Mouse (Mus musculus) embryonic facial prominence, embryonic 12.5 days (tissue): ENCODE data around the gene Gpr157. TPM values are rescaled to one million over a fixed set of nuclear protein-coding genes. Genes with fewer than 3 reads are reported as not detected.
"Not testable (repeated sequence)": the region's sequence is repeated elsewhere in the genome, so short reads cannot be mapped to it uniquely, and the experiment has no call there.

Source experiments
- ATAC-seq: fragments of 200-750 bp; cut with Nextera tagmentation; 2 replicates; pipeline ENCODE4 v1.8.0; 2017; ENCODE audit not compliant: insufficient number of reproducible peaks, insufficient read depth, low FRiP score, low TSS enrichment
- H3K27ac ChIP-seq: fragments of 300-500 bp; sonication (generic); 2 replicates; pipeline ENCODE4 v1.5.1; 2016; ENCODE audit warnings: mild to moderate bottlenecking
- H3K27me3 ChIP-seq: fragments of 300-500 bp; sonication (generic); 2 replicates; pipeline ENCODE4 v1.6.1; 2016; ENCODE audit warnings: mild to moderate bottlenecking, moderate library complexity
- H3K36me3 ChIP-seq: fragments of 300-500 bp; sonication (generic); 2 replicates; pipeline ENCODE4 v1.6.1; 2016; ENCODE audit warnings: mild to moderate bottlenecking
- H3K4me1 ChIP-seq: fragments of 300-500 bp; sonication (generic); 2 replicates; pipeline ENCODE4 v1.6.1; 2016
- H3K4me2 ChIP-seq: fragments of 300-500 bp; sonication (generic); replicated peaks from 2 replicates; pipeline ENCODE4 v1.6.1; 2016; ENCODE audit warnings: mild to moderate bottlenecking, moderate library complexity
- H3K4me3 ChIP-seq: fragments of 300-500 bp; sonication (generic); 2 replicates; pipeline ENCODE4 v1.5.1; 2016; ENCODE audit warnings: mild to moderate bottlenecking
- H3K9ac ChIP-seq: fragments of 300-500 bp; sonication (generic); 2 replicates; pipeline ENCODE4 v1.6.1; 2016; ENCODE audit warnings: mild to moderate bottlenecking, moderate library complexity
- H3K9me3 ChIP-seq: fragments of 300-500 bp; sonication (generic); 2 replicates; pipeline ENCODE4 v1.6.1; 2016; ENCODE audit warnings: mild to moderate bottlenecking, moderate library complexity
- WGBS: fragments of 180-500 bp; shearing (Covaris S2); methylation state at CpG from one replicate; pipeline ENCODE4 v1.1.7; 2016; 5-methylcytosine and 5-hydroxymethylcytosine counted together
- polyA plus RNA-seq: library from polyadenylated mRNA; unstranded; fragments of >200 nt; fragmentation: Nextera tagmentation; extraction: Ambion mirVana; gene quantifications from 2 replicates; pipeline ENCODE4 v1.2.1, GENCODE M21; 2016

Gene Gpr157
- polyA plus RNA-seq = 0.75 and 1.1 TPM in 2 replicates

GRCm38 (mm10) chr4:150087161-150087889 lies at the start of gene Gpr157:
TSS of gene Gpr157 (plus strand) at chr4:150087365.
- WGBS = under 1% methylated on average over 56 of the region's 56 CpGs
- H3K4me3 ChIP-seq = peak within 1 kb of the TSS; percentile 57
- H3K4me1 ChIP-seq = 0 out of 2 replicates have a peak, but pooled peaks cover 3% of the 10 kb centered on the region
- peak within 1 kb of the TSS; percentile 98 for H3K4me2 ChIP-seq
- peaks cover 14% of the 10 kb centered on the region; the same call in 1 of the 2 replicates for H3K27me3 ChIP-seq
- no peaks in the 10 kb centered on the region for H3K9me3 ChIP-seq
- no peaks in the 10 kb centered on the region for H3K36me3 ChIP-seq
- peak within 1 kb of the TSS; percentile 64 for H3K9ac ChIP-seq
- ATAC-seq = peak; percentile 94
- peak within 1 kb of the TSS; percentile 64 for H3K27ac ChIP-seq

GRCm38 (mm10) chr4:150038533-150038932 lies 48.6 kb upstream of the Gpr157 start:
- ATAC-seq = no peak
- 87% methylated on average over 7 of the region's 7 CpGs for WGBS

GRCm38 (mm10) chr4:150040003-150040581 lies 47.1 kb upstream of the Gpr157 start:
- Histone ChIP-seq H3K9ac (no peak overlapping the region), H3K4me1 (no peaks in the 10 kb centered on the region), H3K4me3 (no peak overlapping the region), H3K27me3 (peaks cover 8% of the 10 kb centered on the region), H3K36me3 (no peaks in the 10 kb centered on the region), H3K27ac (no peak overlapping the region), H3K4me2 (no peak overlapping the region), H3K9me3 (no peaks in the 10 kb centered on the region)
- WGBS = 75% methylated on average over 9 of the region's 9 CpGs
- ATAC-seq = no peak

More at GRCm38 (mm10) chr4:150038533-150038932, 48.6 kb upstream of the Gpr157 start:
- Histone ChIP-seq H3K4me1 (peaks cover 2% of the 10 kb centered on the region; the same call in 1 of the 2 replicates), H3K9ac (no peak overlapping the region), H3K36me3 (no peaks in the 10 kb centered on the region), H3K4me3 (no peak overlapping the region), H3K9me3 (no peaks in the 10 kb centered on the region), H3K27ac (no peak overlapping the region), H3K27me3 (peaks cover 24% of the 10 kb centered on the region), H3K4me2 (no peak overlapping the region)

- WGBS = 68% methylated on average over 1 of the region's 1 CpGs
- H3K27ac ChIP-seq, H3K4me3 ChIP-seq, H3K36me3 ChIP-seq, ATAC-seq, H3K9ac ChIP-seq, H3K27me3 ChIP-seq, H3K9me3 ChIP-seq, H3K4me2 ChIP-seq, H3K4me1 ChIP-seq: not testable (repeated sequence)
These were observed 46.3 kb upstream of the Gpr157 start for GRCm38 (mm10) chr4:150040856-150041255.

DNA sequence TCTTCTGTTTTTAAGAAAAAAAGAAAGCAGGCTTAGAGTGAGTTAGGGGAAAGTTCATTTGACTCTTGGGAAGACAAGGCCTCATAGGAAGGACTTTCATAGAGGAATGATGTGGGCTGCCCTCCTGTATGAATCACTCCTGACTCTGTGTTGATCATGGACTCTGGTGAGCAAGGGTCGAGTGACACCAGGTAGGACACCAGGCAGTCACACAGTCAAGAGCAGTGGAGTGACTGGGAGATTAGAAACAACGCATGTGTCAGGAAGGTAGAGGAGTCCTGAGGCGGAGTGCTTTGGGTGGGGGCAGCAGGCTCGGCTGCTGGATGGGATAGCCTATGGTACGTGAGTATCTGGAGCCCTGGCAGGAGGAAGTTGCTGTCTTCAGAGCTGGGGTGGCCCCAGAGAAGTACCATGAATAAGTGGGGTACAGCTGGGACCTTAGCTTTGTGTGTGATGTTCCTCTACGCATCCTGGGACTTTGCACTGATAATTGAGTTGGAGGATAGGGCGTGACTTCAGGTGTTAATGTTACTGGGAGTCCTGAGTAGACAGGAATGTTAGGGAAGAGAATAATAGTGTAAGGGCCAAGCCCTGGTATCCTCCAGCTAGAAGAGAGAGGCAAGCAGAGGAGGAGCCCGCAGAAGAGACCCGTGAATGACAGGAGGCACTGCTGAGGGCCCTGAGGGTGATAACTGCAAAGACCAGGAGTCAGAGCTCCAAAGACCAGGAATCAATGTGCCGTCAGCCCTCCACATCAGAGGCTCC lies 45.6 kb upstream of the Gpr157 start:
- Histone ChIP-seq H3K4me3 (no peak overlapping the region), H3K4me1 (no peaks in the 10 kb centered on the region), H3K4me2 (no peak overlapping the region), H3K27ac (no peak overlapping the region), H3K27me3 (peaks cover 5% of the 10 kb centered on the region), H3K36me3 (no peaks in the 10 kb centered on the region), H3K9ac (no peak overlapping the region), H3K9me3 (no peaks in the 10 kb centered on the region)
- ATAC-seq = no peak
- WGBS = 76% methylated on average over 10 of the region's 10 CpGs

- H3K27ac ChIP-seq = no peak overlapping the region
- no peak overlapping the region for H3K4me3 ChIP-seq
- H3K4me2 ChIP-seq = no peak overlapping the region
- H3K36me3 ChIP-seq = no peaks in the 10 kb centered on the region
- 94% methylated on average over 9 of the region's 9 CpGs for WGBS
- peaks cover 24% of the 10 kb centered on the region for H3K27me3 ChIP-seq
- H3K9me3 ChIP-seq = no peaks in the 10 kb centered on the region
- peaks cover 11% of the 10 kb centered on the region; the same call in 1 of the 2 replicates for H3K4me1 ChIP-seq
- no peak overlapping the region for H3K9ac ChIP-seq
- no peak for ATAC-seq
These were observed 43.6 kb upstream of the Gpr157 start for GRCm38 (mm10) chr4:150043591-150043990.

- Histone ChIP-seq H3K9me3 (no peaks in the 10 kb centered on the region), H3K4me2 (peak overlapping the region; percentile 83), H3K27ac (no peak overlapping the region), H3K27me3 (peaks cover 50% of the 10 kb centered on the region), H3K36me3 (no peaks in the 10 kb centered on the region), H3K4me1 (peaks cover 19% of the 10 kb centered on the region; the same call in 1 of the 2 replicates), H3K4me3 (peak overlapping the region; percentile 42), H3K9ac (peak overlapping the region; percentile 35)
- ATAC-seq = peak; percentile 71; the same call in 1 of the 2 replicates
- 0% methylated on average over 20 of the region's 20 CpGs for WGBS
These were observed 39.1 kb upstream of the Gpr157 start for GRCm38 (mm10) chr4:150048038-150048437.

DNA sequence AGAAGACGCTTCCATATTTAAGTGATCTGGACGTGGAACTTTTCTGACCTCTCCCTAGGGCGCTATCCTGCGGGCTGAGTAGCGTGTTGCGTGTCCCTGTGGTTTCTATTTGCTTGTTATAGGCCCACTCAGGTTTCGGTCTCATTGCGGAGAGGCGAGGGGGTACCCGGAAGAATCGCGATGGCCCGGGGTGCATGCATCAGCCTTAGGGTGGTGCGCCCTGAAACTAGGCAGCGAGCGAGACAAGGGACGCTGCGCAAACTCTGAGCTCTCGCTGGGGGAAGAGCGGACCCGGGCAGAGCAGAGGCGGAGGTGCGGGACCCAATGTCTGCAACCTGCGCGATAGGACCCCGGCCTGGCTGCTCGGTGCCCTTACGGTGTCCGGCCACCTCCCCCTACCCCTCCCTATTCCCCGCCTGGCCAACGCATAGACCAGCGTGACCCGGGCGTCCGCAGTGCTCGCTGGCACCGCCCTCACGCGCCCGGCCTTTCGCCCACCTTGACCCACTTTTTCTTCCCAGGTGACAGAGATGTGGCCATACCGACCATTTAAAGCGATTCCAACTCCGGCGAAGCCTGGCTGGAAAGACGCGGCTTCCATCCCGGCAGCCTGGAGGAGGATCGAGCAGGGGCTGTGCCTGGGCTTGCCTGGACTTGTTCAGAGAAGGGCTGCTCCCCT lies 38.5 kb upstream of the Gpr157 start:
- H3K9me3 ChIP-seq = no peaks in the 10 kb centered on the region
- no peaks in the 10 kb centered on the region for H3K36me3 ChIP-seq
- 1% methylated on average over 47 of the region's 49 CpGs for WGBS
- H3K27me3 ChIP-seq = peaks cover 50% of the 10 kb centered on the region
- no peak overlapping the region for H3K27ac ChIP-seq
- H3K4me2 ChIP-seq = peak overlapping the region; percentile 83
- ATAC-seq = 0 out of 2 replicates have a peak, but pooled peaks have one; percentile 17
- peak overlapping the region; percentile 42 for H3K4me3 ChIP-seq
- H3K9ac ChIP-seq = peak overlapping the region; percentile 35
- peaks cover 19% of the 10 kb centered on the region; the same call in 1 of the 2 replicates for H3K4me1 ChIP-seq

DNA sequence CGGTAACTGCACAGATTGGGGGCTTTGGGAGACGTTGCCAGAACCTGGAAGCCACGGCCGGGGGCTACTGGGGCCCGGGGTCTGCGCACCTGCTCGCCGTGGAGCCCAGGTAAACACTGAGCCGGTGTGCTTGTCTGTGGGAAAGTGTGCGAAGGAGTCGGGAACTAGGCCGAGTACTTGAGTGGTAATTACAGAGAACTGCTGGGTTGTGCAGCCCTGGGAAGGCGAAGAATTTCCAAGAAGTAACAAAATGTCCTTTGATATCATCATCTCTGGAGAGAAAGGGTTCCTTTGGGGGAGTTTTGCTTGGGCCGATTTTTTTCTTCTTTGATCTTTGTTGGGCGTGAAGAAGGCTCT lies 38.0 kb upstream of the Gpr157 start:
- Histone ChIP-seq H3K27me3 (peaks cover 50% of the 10 kb centered on the region), H3K36me3 (no peaks in the 10 kb centered on the region), H3K4me3 (peak overlapping the region; percentile 42), H3K4me1 (peaks cover 19% of the 10 kb centered on the region; the same call in 1 of the 2 replicates), H3K9ac (peak overlapping the region; percentile 35), H3K9me3 (no peaks in the 10 kb centered on the region), H3K27ac (no peak overlapping the region), H3K4me2 (peak overlapping the region; percentile 83)
- 17% methylated on average over 15 of the region's 15 CpGs for WGBS
- no peak for ATAC-seq

DNA sequence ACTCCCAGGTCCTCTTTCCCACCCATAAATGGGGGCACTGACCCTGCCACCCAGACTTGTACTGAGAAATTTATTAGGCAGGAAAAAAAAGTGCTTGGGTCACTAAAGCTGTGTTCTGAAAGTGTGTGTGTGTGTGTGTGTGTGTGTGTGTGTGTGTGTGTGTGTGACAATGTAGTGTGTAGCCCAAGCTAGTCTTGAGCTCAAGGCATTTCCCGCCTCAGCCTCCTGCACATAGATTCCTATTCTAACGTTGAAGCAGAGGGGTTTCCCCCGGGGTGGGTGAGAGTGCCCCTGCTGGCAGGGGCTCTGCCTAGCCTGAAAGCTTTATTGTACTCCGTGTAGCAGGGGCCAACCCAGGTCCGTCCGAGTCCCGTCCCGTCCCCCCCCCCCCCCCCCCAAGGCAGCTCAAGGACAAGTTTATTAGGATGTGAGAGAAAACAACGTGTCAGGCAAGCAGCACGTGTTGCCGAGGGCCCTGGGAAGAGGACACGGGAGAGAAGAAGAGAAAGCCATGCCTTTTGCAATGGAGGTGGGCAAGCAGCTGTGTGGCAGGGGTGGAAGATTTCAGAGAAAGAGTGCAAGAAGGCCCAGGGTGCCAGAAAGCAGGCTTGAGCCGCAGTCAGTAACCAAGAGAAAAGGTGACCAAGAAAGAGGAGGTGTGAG lies 37.5 kb upstream of the Gpr157 start:
- Histone ChIP-seq H3K4me1 (peaks cover 19% of the 10 kb centered on the region; the same call in 1 of the 2 replicates), H3K27ac (no peak overlapping the region), H3K4me3 (0 out of 2 replicates have a peak overlapping the region, but pooled peaks have one; percentile 42), H3K9ac (no peak overlapping the region), H3K36me3 (no peaks in the 10 kb centered on the region), H3K4me2 (peak overlapping the region; percentile 83; the same call in 1 of the 2 replicates), H3K27me3 (peaks cover 50% of the 10 kb centered on the region), H3K9me3 (no peaks in the 10 kb centered on the region)
- no peak for ATAC-seq
- 20% methylated on average over 13 of the region's 13 CpGs for WGBS
